Mouse (Mus musculus) adrenal gland, postnatal 14 days (tissue): ENCODE measurements around the gene Pakap. TPM values are rescaled to one million over a fixed set of nuclear protein-coding genes. Genes with fewer than 3 reads are reported as not detected.

ENCODE experiments used
- DNase-seq: peaks from one replicate; pipeline ENCODE4 v3.0.0; 2021; ENCODE audit warnings: mixed read lengths
- total RNA-seq: library from RNA; stranded (reverse); gene quantifications from 2 replicates; pipeline ENCODE4 v1.2.3, GENCODE M21; 2021

Pakap gene
- total RNA-seq, 1 experiment from 2014 or later: 45.8 TPM

DNA sequence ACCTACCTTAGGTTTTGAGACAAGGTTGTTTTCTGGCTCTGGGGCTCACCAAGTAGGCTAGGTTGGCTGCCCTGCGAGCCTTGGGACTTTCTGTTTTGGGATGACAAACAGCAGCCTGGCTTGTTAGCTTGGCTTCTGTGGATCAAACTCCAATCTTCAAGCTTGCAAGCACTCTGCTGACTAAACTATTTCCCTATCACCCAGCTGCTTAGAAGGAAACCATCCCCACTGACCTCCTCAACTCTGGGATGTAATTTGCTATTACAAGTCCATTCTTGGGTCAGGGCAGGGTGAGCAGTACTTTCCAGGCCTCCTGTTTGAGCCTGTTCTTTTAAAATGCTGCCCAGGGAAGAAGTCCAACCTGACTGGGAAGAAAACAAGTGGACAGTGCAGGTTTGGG lies 196.9 kb downstream of the Pakap start:
- DNase-seq: no peak

DNA sequence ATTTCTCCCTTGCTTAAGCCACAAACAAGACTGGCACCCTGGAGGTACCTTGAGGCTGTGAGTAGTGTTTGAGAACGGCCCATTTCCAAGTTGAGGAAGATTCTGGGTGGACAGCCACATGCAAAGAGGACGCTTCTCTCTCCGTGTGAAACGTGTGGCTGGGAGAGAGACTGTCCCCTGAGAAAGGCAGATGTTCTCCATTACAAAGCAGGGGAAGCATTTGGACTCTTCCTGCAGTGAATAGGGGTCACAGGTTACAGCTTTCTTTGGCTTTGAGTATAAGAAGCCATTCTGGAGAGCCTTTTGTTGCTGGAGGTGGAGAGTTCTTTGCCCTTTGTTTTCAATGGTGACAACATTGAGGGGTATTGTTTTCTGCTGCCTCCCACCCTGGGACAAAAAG lies 197.8 kb downstream of the Pakap start:
- no peak for DNase-seq

GRCm38 (mm10) chr4:57769007-57769406 lies 201.0 kb downstream of the Pakap start:
- DNase-seq: no peak

DNA sequence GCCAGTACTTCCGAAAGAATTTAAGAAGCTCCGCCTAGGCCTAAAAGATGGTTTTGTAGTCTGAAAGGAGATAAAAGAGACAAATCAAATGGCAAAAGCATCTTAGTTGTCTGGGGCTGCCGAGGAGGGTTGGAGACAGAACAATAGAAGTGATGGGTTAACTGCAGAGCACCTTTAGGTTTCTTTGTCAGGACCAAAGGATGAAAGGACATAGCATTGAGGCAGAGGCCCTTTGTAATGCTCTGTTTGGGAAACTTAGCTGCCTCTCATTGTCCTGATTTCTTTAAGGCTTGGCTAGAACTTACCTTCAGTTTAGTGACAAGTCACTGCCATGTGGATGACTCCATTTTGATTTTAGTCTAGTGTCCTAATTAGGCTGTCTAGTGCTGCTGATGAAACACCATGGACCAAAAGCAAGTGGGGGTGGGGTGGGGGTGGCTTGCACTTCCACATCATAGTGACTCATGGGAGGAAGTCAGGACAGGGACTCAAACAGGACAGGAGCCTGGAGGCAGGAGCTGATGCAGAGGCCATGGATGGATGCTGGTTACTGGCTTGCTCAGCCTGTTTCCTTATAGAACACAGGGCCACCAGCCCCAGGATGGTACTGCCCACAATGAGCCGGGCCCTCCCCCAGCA lies 202.3 kb downstream of the Pakap start:
- no peak for DNase-seq

DNA sequence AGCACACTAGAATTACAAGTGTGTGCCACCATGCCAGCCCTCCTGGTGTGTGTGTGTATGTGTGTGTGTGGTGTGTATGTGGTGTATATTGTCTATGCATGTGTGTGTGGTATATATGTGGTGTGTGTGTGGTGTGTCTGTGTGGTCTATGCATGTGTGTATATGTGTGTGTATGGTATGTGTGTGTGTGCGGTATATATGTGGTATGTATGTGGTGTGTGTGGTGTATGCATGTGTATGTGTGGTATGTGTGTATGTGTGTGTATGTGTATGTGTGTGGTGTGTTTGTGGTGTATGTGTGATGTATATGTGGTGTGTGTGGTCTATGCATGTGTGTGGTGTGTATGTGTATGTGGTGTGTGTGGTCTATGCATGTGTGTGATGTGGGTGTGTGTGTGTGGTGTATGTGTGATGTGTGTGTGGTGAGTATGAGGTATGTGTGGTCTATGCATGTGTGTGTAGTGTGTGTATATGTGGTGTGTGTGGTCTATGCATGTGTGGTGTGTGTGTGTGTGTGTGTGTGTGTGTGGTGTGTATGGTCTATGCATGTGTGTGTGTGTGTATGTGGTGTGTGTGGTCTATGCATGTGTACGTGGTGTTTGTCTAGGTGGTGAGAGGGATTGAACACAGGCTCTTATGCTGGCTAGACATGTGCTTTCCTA lies 203.7 kb downstream of the Pakap start:
- no peak for DNase-seq

GRCm38 (mm10) chr4:57772851-57773510 lies 205.0 kb downstream of the Pakap start:
- peak; percentile 21 for DNase-seq

DNA sequence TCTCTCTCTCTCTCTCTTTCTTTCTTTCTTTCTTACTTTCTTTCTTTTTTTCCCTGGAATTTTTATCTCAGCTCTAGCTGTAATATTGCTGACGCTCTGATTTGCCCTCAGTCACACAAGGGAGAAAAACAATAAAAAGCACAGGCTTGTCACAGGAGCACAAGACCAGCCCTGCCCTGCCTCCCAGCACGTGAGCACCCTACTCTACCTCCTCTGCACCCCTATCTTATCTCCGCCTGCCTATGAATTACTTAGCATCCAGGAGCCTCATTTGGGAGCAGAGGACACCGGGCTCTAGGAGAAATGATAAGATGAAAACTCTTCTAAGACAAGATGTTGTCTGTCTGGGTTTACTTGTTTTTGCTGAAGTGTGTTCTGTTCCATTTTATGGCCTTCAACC lies 206.5 kb downstream of the Pakap start:
- DNase-seq: no peak

DNA sequence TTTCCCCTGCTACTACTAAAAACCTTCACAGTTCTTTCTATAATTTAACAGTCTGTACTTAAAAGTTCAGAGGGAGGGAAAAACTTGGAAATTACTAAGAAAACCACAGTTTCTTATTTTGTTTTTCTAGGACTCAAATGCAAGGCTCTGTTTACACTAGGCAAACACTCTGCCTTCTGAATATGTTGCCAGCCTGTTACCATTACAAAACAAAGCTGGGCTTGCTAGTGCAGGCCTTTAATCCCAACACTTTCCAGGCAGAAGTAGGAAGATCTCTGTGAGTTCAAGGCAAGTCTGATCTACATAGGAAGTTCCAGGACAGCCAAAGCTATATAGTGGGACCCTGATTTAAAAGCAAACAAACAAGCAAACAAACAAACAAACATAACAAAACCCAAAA lies 207.6 kb downstream of the Pakap start:
- no peak for DNase-seq

DNA sequence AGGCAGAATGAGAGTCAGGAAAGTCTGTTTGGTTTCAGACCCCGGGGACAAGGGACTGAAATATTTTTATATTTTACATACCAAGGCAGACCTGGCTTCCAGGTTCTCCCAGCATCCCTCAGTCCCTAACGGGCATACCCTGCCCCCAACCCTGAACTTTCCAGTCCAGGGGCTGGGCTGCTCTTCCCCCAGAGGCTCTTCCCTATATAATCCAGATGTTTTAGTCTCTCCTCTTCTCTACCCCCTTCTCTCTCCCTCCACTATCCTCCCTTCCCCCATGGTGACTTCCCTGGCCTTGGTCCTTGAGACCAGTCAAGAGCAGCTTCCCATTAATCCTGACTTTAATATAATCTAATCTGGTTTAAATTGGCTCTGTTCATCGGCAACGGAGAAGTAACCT lies 212.4 kb downstream of the Pakap start:
- no peak for DNase-seq

GRCm38 (mm10) chr4:57780833-57781641 lies 213.1 kb downstream of the Pakap start:
- DNase-seq: no peak

GRCm38 (mm10) chr4:57781994-57782393 lies 214.0 kb downstream of the Pakap start:
- DNase-seq: peak; percentile 89

GRCm38 (mm10) chr4:57782549-57783390 lies 214.8 kb downstream of the Pakap start:
- peak; percentile 49 for DNase-seq

- no peak for DNase-seq
Observed at GRCm38 (mm10) chr4:57783391-57783770, 215.4 kb downstream of the Pakap start.

- DNase-seq: peak; percentile 59
Observed at GRCm38 (mm10) chr4:57783853-57784600, 216.0 kb downstream of the Pakap start.

DNA sequence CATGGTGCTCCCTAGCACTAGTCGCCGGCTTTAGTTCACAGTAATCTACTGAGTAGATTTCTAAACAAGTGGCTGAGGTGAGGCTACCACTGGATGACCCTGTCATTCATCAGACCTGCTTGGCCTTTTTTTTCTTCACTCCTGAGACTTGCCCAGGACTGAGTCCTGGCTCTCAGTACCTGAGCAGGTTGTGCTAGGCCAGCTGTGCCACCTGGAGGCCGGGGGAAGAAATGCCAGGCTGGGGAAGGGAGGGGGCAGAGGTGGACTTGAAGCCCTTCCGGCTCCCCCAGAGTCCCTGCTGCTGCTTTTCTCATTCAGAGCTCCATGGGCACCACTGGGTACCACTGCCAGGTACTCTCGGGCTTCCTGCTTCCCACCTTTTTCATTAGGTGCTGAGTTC lies 220.7 kb downstream of the Pakap start:
- no peak for DNase-seq

GRCm38 (mm10) chr4:57789118-57789517 lies 221.1 kb downstream of the Pakap start:
- DNase-seq: no peak

DNA sequence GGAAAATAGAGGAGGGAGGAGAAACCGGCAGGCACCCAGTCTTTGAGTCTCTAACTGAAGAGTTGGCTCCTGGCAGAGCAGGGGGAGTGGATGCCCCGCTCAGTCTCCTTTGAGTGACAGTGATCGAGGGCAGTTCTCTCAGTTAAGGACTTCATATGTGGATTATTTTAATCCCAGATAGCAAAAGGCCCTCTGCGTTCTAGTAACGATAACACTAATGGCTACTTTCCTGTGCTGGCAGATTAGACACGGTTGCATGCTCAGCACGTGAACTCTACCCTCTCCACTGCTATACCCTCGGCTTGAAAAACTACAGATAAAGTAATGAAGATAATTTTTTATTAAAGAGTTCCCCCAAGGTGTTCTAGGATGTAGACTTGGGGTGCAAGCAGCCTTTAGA lies 226.0 kb downstream of the Pakap start:
- DNase-seq: no peak

DNA sequence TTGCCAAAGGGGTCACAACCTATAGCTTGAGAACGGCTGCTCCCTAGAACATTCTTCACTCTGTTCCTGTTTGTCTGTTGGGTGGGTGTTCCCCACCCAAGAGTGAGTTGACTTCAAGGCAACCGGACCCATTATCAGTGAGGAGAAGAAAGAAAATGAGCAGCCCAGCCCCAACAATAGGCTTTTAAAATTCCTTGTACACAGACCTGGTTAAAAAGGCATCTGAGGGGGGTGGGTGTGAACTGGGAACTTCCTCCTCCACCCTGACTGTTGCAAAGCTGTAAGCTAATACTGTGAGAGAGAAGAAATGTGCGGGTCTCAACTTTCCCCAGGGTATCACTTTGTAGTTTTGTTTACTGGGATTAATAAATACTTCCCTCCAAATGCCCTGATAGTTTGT lies 226.6 kb downstream of the Pakap start:
- no peak for DNase-seq

GRCm38 (mm10) chr4:57797548-57798285 lies 229.7 kb downstream of the Pakap start:
- DNase-seq: no peak

- DNase-seq: peak; percentile 84
Observed at GRCm38 (mm10) chr4:57798286-57799018, 230.5 kb downstream of the Pakap start.
